18 mouse cellular contexts compared by ENCODE assay signal in genomic region chr14:120089649-120090360, GRCm38 (mm10). TPM values are rescaled to one million over a fixed set of nuclear protein-coding genes. Genes with fewer than 3 reads are reported as not detected.
DNase-seq lines count a peak whose midpoint lies in the region; ATAC-seq and TF ChIP-seq lines count a peak whose summit lies in the region.
"Had no signal": no experiment of that assay in that cellular context is flagged by ENCODE, and none has a peak within 500 bp of the region (broad histone marks: within the 10 kb centered on the region; RNA-seq: fewer than 3 reads in every experiment).

No protein-coding gene starts in this region.

- 0 out of 2 replicates have a peak overlapping the region, but pooled peaks have one; percentile 48 for H3K27ac ChIP-seq in hindbrain, embryonic 12.5 days
- H3K27ac ChIP-seq in hindbrain, postnatal 0 days, result no peak overlapping the region
- no peak overlapping the region for H3K27ac ChIP-seq in neural tube, embryonic 15.5 days (replicated peaks)
- H3K27ac ChIP-seq: hindbrain, embryonic 15.5 days; lung, embryonic 15.5 days had no signal

- no peak for ATAC-seq in hindbrain, embryonic 12.5 days (ENCODE audit: low FRiP score)
- ATAC-seq in hindbrain, postnatal 0 days, result no peak
- ATAC-seq in neural tube, embryonic 15.5 days (ENCODE audit: low FRiP score), result no peak

- DNase-seq in hindbrain, postnatal 0 days (ENCODE audit: low spot score), result no peak
- DNase-seq in neural tube, embryonic 10.5 days (ENCODE audit: extremely low spot score, low spot score), result peak; percentile 29
- DNase-seq in kidney, postnatal 14 days, result peak; percentile 29
- DNase-seq in urinary bladder, postnatal 36 days (ENCODE audit: low spot score in 2 of 2), result no peak
- DNase-seq in left cerebral cortex, adult 9 months (ENCODE audit: low spot score in 2 of 2), result no peak
- DNase-seq: adrenal gland, postnatal 14 days; gastrocnemius, postnatal 36 days; liver; right cerebral cortex, postnatal 14 days had no signal

- no peak for TF ChIP-seq CTCF in hindbrain, postnatal 0 days (IDR thresholded peaks at IDR 0.05; ENCODE audit: low read depth)

- H3K36me3 ChIP-seq in hindbrain, embryonic 12.5 days, result no peaks in the 10 kb centered on the region
- H3K36me3 ChIP-seq in hindbrain, postnatal 0 days (ENCODE audit: insufficient read depth, low read length), result no peaks in the 10 kb centered on the region
- no peaks in the 10 kb centered on the region for H3K36me3 ChIP-seq in neural tube, embryonic 15.5 days
- H3K36me3 ChIP-seq: heart, embryonic 12.5 days; hindbrain, embryonic 15.5 days; lung, embryonic 15.5 days had no signal

- H3K4me1 ChIP-seq in hindbrain, embryonic 12.5 days, result no peaks in the 10 kb centered on the region
- H3K4me1 ChIP-seq in hindbrain, postnatal 0 days (ENCODE audit: insufficient read depth, low read length), result no peaks in the 10 kb centered on the region
- H3K4me1 ChIP-seq in neural tube, embryonic 15.5 days, result no peaks in the 10 kb centered on the region
- H3K4me1 ChIP-seq: heart, embryonic 12.5 days; hindbrain, embryonic 15.5 days; lung, embryonic 15.5 days had no signal

- H3K4me2 ChIP-seq in hindbrain, embryonic 12.5 days (replicated peaks), result no peak overlapping the region
- H3K4me2 ChIP-seq in hindbrain, postnatal 0 days (ENCODE audit: low read depth, low read length), result no peak overlapping the region
- H3K4me2 ChIP-seq in neural tube, embryonic 15.5 days, result no peak overlapping the region
- H3K4me2 ChIP-seq: heart, embryonic 12.5 days; hindbrain, embryonic 15.5 days; lung, embryonic 15.5 days had no signal

- no peaks in the 10 kb centered on the region for H3K9me3 ChIP-seq in hindbrain, embryonic 12.5 days (replicated peaks)
- no peaks in the 10 kb centered on the region for H3K9me3 ChIP-seq in hindbrain, postnatal 0 days (ENCODE audit: low read length)
- H3K9me3 ChIP-seq in neural tube, embryonic 15.5 days (replicated peaks), result no peaks in the 10 kb centered on the region
- H3K9me3 ChIP-seq: heart, embryonic 12.5 days; hindbrain, embryonic 15.5 days; lung, embryonic 15.5 days had no signal

- H3K9ac ChIP-seq in hindbrain, embryonic 12.5 days, result no peak overlapping the region
- no peak overlapping the region for H3K9ac ChIP-seq in hindbrain, postnatal 0 days (replicated peaks; ENCODE audit: low read length)
- no peak overlapping the region for H3K9ac ChIP-seq in neural tube, embryonic 15.5 days (replicated peaks)
- H3K9ac ChIP-seq: heart, embryonic 12.5 days; hindbrain, embryonic 15.5 days; lung, embryonic 15.5 days had no signal

- no peak overlapping the region for H3K4me3 ChIP-seq in hindbrain, embryonic 12.5 days
- H3K4me3 ChIP-seq in hindbrain, postnatal 0 days (ENCODE audit: low read length), result no peak overlapping the region
- H3K4me3 ChIP-seq in neural tube, embryonic 15.5 days (replicated peaks), result no peak overlapping the region
- H3K4me3 ChIP-seq: heart, embryonic 12.5 days; hindbrain, embryonic 15.5 days; lung, embryonic 15.5 days; myocyte had no signal

- H3K27me3 ChIP-seq in hindbrain, embryonic 12.5 days, result no peaks in the 10 kb centered on the region
- no peaks in the 10 kb centered on the region for H3K27me3 ChIP-seq in hindbrain, postnatal 0 days (ENCODE audit: insufficient read depth, low read length)
- no peaks in the 10 kb centered on the region for H3K27me3 ChIP-seq in neural tube, embryonic 15.5 days (replicated peaks)
- H3K27me3 ChIP-seq: heart, embryonic 12.5 days; hindbrain, embryonic 15.5 days; lung, embryonic 15.5 days had no signal

- WGBS in hindbrain, embryonic 12.5 days, result 63% methylated on average over 14 of the region's 14 CpGs
- WGBS in hindbrain, postnatal 0 days, result 82% methylated on average over 14 of the region's 14 CpGs
- WGBS in neural tube, embryonic 15.5 days, result 76% methylated on average over 14 of the region's 14 CpGs

RNA-seq across cellular contexts. Expression of gene Oxgr1, which starts 47.6 kb away (rescaled TPM):
- polyA plus RNA-seq in hindbrain, embryonic 12.5 days (2016; fragmentation: Nextera tagmentation; extraction: Ambion mirVana), result not detected in 2 replicates
- 0.22 and 0.68 TPM in 2 replicates for total RNA-seq in hindbrain, postnatal 0 days (2014; rRNA removed)
- polyA plus RNA-seq in hindbrain, postnatal 0 days (2015; fragmentation: Nextera tagmentation; extraction: Ambion mirVana), result 0.05 TPM in 1 of 2 replicates, not detected in the other
- not detected in 2 replicates for polyA plus RNA-seq in neural tube, embryonic 15.5 days (2015; fragmentation: Nextera tagmentation; extraction: Ambion mirVana)
- total RNA-seq: adrenal gland, postnatal 14 days; gastrocnemius, postnatal 36 days; megakaryocyte, adult 5-6 weeks; MEL had no signal
- polyA plus RNA-seq: hindbrain, embryonic 15.5 days; large intestine, adult 2 months; myocyte had no signal

Comparison
In these comparisons a context has a peak if more than half of its experiments do, and no peak if none do; other contexts are left out.
1. DNase-seq: peak in neural tube, embryonic 10.5 days (single experiment) and kidney, postnatal 14 days (single experiment); none in hindbrain, postnatal 0 days (single experiment), urinary bladder, postnatal 36 days (0 of 2) and left cerebral cortex, adult 9 months (0 of 2).